Mouse (Mus musculus): ENCODE measurements around the gene Ak9.
"Not testable (repeated sequence)": the region's sequence is repeated elsewhere in the genome, so short reads cannot be mapped to it uniquely, and the experiment has no call there.

Gene Ak9

GRCm38 (mm10) chr10:41315866-41316265 is 12.1 kb downstream of the Ak9 start:
- DNase-seq (ENCODE audit: low read depth, low spot score): no peak

- DNase-seq (ENCODE audit: low read depth, low spot score): no peak
These were observed 28.8 kb downstream of the Ak9 start for GRCm38 (mm10) chr10:41332533-41333043.

- no peak for DNase-seq (ENCODE audit: low read depth, low spot score)
These were observed 37.6 kb downstream of the Ak9 start for GRCm38 (mm10) chr10:41341346-41341745.

- DNase-seq (ENCODE audit: low read depth, low spot score): no peak
These were observed 61.3 kb downstream of the Ak9 start for GRCm38 (mm10) chr10:41365086-41365485.

- no peak for DNase-seq (ENCODE audit: low read depth, low spot score)
These were observed 76.7 kb downstream of the Ak9 start for GRCm38 (mm10) chr10:41380466-41380865.

- no peak for DNase-seq (ENCODE audit: low read depth, low spot score)
These were observed 81.9 kb downstream of the Ak9 start for GRCm38 (mm10) chr10:41385506-41386221.

GRCm38 (mm10) chr10:41393555-41393954 is 89.8 kb downstream of the Ak9 start:
- DNase-seq (ENCODE audit: low read depth, low spot score): no peak

GRCm38 (mm10) chr10:41401097-41401496 is 97.3 kb downstream of the Ak9 start:
- no peak for DNase-seq (ENCODE audit: low read depth, low spot score)

GRCm38 (mm10) chr10:41403364-41403763 is 99.6 kb downstream of the Ak9 start:
- no peak for DNase-seq (ENCODE audit: low read depth, low spot score)

GRCm38 (mm10) chr10:41403893-41404612 is 100.3 kb downstream of the Ak9 start:
- no peak for DNase-seq (ENCODE audit: low read depth, low spot score)

GRCm38 (mm10) chr10:41410176-41410575 is 106.4 kb downstream of the Ak9 start:
- not testable (repeated sequence) for DNase-seq (ENCODE audit: low read depth, low spot score)

- DNase-seq (ENCODE audit: low read depth, low spot score): not testable (repeated sequence)
These were observed 107.0 kb downstream of the Ak9 start for GRCm38 (mm10) chr10:41410821-41411220.

- DNase-seq (ENCODE audit: low read depth, low spot score): not testable (repeated sequence)
These were observed 109.7 kb downstream of the Ak9 start for GRCm38 (mm10) chr10:41413471-41413870.

- not testable (repeated sequence) for DNase-seq (ENCODE audit: low read depth, low spot score)
These were observed 111.6 kb downstream of the Ak9 start for GRCm38 (mm10) chr10:41415368-41415767.

- no peak for DNase-seq (ENCODE audit: low read depth, low spot score)
These were observed 116.9 kb downstream of the Ak9 start for GRCm38 (mm10) chr10:41420496-41421200.

GRCm38 (mm10) chr10:41423681-41424080 is 119.9 kb downstream of the Ak9 start:
- no peak for DNase-seq (ENCODE audit: low read depth, low spot score)

- DNase-seq (ENCODE audit: low read depth, low spot score): no peak
These were observed 122.6 kb downstream of the Ak9 start for GRCm38 (mm10) chr10:41426368-41426767.

GRCm38 (mm10) chr10:41434624-41435023 is 130.8 kb downstream of the Ak9 start:
- no peak for DNase-seq (ENCODE audit: low read depth, low spot score)

GRCm38 (mm10) chr10:41435141-41435540 is 131.4 kb downstream of the Ak9 start:
- DNase-seq (ENCODE audit: low read depth, low spot score): no peak

- no peak for DNase-seq (ENCODE audit: low read depth, low spot score)
These were observed 144.4 kb downstream of the Ak9 start for GRCm38 (mm10) chr10:41448216-41448615.

GRCm38 (mm10) chr10:41449684-41450083 is 145.9 kb downstream of the Ak9 start:
- no peak for DNase-seq (ENCODE audit: low read depth, low spot score)

GRCm38 (mm10) chr10:41450137-41450670 is 146.4 kb downstream of the Ak9 start, which contains the start of gene Zbtb24:
Gene Zbtb24 (plus strand): TSS chr10:41450383.
- peak; percentile 88 for DNase-seq (ENCODE audit: low read depth, low spot score)

Data from retina, adult 2 months (tissue).